Mouse (Mus musculus): ENCODE measurements around the gene Rfxank. TPM values are rescaled to one million over a fixed set of nuclear protein-coding genes. Genes with fewer than 3 reads are reported as not detected.

Rfxank gene
- polyA plus RNA-seq, 1 experiment, result 23.4 TPM

DNA sequence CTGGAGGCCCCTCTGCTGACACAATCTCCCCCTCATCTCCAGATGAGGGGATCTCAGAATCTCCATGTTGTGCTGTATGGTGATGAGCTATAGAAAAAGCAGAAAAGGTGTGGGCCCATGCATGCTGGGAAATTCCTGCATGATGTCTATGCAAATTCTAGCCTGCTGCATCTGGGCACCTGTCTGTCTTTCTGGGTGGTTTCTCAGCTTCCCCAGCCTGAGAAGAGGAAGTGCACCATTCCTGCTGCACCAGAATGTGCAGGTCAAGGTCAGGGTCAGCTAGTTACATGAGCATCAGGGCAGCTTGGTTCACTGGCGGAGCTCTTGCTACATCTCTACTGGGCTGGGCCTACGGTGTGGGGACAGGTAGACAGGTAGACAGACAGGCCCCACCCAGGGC lies 28.5 kb downstream of the Rfxank start:
- no peak for DNase-seq (ENCODE audit: low read depth)

DNA sequence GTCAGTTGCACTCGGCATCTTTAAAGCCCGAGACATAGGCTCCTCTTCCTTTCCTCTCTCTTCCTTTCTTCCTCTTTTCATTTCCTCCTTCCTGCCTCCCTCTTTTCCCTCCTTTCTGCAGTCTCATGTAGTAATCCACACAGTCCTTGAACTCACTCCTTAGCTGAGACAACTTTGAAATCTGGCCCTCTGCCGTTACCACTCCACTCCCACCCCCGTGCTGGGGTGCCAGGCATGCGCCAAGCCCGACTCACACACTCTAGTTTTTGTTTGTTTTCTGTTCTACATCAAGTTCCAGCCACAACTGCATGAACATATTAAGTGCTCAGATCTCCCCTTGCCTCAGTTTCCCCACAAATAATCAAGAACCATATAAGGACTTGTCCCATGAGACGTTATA lies 34.0 kb downstream of the Rfxank start:
- no peak for DNase-seq (ENCODE audit: low read depth)

DNA sequence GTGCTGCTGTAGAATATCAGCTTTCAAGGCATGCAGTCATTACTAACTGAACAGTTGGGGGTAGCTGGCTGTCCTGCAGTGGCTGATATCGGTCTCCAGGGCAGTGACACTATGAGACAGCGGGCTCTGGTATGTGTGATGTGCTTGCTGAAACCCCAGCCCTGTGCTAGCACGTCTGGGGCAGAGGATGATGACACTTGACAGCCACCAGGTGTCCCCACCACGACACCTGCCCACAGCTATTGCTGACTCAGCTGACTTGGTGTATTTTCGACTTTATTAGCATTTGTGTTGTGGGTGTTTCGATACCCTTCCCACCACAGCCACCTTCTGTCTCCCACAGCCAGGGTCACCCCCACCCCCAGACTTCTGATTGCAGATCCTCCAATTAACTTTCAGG lies 34.4 kb downstream of the Rfxank start:
- DNase-seq (ENCODE audit: low read depth), result no peak

DNA sequence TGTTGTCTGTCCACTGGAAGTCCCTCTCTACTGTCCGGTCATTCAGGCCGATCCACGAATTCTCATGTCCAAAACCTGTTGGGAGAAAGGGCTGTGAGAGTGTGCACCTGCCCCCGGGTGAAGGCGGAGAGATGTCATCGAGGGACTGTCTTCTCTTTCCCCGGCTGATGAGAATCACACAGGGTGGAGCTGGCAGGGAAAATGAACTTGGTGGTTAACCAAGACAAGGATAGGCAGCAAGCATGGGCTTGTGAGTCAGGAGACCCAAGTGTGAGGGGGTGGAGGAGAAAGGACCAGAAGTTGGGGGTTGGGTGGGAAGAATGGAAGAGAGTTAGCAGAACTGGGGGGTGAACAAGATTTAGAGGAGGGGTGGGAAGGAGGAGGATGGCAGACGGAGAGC lies 38.7 kb downstream of the Rfxank start:
- DNase-seq (ENCODE audit: low read depth), result no peak

DNA sequence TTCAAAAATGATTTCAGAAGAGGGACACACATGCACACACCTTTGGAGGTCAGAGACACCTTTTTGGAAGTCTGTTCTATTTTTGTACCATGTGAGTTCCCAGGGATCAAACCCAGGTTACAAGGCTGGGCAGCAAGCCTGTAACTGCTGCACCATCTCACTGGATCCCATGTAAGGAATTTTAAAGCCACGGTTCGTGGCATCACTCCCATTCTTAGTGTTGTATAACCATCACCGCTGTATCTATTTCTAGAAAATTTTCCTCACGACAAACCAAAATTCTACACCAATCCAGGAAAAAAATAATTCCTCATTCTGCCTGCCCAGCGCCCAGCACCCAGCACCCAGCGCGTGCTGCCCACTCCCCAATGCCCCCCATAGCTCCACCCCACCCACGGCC lies 39.7 kb downstream of the Rfxank start:
- no peak for DNase-seq (ENCODE audit: low read depth)

DNA sequence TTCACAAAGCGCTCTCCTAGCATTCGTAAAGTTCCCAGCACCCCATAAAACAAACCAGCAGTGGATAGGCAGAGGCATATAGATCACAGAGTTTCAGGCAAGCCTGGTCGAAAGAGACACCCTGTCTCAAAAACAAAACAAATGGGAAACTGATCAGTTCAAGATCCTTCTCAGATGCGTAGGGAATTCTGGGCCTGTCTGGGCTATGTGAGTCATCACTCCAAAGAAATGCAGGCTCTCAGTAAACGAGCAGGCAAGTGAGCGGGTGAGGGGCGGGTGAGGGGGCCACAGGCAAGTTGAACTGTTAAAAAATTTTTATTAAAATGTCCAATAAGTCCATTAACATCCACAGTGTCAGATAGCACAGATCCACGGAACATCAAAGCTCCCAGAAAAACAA lies 46.2 kb downstream of the Rfxank start:
- DNase-seq (ENCODE audit: low read depth), result no peak

DNA sequence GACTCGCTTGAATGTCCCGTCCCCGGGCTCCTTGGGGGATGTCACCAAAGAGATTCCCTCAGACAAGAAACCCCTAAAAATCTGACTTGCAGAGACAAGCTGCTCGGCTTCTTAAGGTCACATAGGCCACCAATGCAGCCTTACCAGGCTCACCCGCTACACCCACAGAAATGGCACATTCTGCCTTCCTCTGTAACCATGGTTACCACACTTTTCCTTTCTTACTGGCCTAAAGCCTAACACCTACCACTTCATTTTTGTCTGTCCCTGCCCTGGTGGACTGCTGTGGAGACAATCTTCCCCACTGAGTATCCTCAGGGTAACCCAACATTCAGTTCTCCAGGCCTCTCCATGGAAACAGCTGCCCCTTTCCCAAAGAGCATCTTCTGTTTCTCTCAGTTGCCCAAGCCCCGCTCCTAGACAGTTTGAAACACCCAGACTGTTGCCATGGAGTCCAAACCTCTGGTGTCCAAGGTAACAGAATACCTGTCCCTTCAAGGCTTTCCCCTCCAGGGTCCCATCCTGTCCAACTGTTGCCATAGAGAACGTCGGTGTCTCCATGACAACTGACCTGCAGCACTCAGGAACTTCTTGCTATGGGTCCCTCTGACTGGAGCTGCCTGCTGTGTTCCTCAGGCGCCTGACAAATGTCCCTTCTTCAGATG lies 49.5 kb downstream of the Rfxank start:
- no peak for DNase-seq (ENCODE audit: low read depth)

DNA sequence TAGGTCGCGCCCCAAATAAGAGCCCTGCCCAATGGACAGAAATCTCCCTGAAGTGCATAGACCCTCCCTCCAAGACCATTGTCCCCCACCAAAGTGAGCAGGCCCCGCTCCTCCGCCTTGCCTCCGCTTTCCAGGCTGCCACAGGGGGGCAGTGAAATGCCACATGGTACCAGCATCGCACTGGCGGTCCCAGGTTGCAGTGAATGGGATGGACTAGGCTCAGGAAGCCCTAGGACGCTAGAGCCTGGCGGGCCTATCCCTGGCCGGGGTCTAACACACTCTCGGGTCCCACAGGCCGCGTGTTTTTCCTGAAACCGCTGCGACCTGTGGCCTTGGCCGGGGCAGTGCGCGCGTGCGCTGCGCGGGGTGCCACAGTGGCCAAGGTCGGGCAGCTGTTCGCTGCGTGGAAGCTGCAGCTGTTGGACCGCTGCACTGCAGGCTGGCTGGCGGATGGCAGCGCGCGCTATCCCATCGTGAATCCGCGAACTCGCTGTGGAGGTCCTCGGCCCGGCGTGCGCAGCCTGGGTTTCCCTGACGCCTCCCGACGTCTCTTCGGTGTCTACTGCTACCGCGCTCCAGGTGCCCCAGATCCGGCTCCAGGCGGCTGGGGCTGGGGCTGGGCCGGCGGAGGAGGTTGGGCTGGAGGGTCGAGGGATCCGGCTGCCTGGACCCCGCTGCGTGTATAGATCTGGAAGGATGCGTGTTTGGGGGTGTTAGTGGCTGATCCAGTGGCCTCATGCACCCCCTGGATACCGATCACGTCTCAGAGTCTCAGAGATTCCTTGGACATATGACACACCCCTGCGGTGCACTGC lies 50.9 kb downstream of the Rfxank start:
- DNase-seq (ENCODE audit: low read depth), result no peak

DNA sequence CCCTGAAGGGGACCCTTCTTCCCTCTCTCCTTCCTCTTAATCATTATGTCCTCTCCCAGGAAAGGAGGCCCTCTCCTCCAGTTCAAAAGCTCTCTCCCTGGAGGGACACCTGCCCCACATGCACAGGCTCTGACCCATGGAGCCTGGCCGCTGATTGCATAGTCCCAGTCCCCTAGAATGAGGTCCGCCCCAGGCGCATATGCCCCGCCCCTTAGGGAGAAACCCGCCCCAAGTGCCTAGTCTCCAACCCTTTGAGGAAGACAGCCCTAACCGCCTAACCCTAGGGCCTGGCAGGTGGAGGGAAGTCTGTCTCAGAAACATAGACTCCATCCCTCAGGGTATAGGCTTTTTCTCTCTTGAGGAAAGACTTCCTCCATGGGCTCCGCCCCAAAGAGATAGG lies 51.7 kb downstream of the Rfxank start:
- no peak for DNase-seq (ENCODE audit: low read depth)

DNA sequence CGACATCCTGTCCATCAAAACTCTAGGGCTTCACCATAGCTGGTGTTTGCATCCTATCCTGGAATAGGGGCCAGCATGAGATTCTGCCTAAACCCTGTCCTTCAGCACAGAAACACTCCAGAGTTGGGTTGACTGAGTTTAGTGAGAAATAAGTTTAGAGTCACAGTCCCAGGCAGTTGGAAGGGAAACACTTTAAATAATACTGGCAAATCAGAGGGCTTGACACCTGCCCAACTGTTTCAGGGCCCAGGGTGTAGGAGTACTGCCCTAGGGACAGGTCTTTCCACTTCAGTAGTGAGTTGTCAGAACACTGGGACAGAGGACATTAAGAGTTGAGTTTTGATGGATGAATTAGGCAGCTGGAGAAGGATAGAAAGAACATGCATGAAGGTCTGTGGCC lies 52.8 kb downstream of the Rfxank start:
- DNase-seq (ENCODE audit: low read depth), result no peak

DNA sequence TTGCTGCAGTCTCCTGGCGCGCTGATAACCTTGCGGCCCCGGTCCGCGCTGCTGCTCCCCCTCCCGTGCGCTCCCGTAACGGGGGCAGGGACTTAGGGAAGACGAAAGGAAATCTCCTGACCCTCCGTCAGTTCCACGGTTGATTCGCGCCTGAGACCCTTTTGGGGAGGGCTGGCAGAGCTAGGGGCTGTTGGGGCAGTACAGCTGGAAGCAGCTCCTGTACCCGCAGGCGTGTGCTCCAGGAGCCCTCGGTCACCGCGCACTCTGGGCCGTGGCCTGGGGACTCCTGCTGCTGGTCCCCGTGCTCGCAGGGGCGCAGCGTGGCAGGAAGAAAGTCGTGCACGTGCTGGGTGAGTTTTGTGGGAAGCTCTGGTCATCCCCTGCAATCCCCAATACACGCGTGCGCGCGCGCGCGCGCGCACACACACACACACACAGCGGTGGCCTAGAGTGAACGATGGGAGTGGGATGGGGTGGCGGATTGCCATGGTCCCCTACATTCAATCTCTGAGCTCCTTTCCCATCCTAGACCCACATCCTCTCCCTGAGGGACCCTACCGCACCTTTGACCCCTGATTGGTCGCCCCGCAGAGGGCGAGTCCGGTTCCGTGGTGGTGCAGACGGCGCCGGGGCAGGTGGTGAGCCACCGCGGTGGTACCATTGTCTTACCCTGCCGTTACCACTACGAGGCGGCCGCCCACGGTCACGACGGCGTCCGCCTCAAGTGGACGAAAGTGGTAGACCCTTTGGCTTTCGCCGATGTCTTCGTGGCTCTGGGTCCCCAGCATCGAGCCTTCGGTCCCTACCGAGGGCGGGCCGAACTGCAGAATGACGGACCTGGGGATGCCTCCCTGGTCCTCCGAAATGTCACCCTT lies 54.5 kb downstream of the Rfxank start:
- DNase-seq (ENCODE audit: low read depth), result no peak

DNA sequence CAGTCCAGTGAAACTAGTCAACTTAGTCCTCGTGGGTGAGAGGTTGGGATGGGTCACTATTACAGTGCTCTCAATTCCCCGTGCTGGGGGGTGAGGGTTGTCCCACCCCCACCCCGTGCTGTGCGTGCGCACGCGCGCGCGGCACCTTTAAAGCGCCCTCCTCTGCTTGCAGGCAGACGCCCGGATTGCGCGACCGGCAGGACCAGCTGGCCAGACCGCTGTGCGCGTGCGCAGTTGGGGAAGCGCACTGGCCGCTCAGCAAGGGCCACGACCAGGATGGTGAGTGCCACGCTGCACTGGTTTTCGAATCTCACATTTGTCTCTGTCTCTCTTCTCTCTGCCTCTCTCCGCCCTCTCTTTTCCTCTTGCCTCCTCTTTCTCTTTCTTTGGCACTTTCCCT lies 55.7 kb downstream of the Rfxank start, which contains the start of gene Hapln4:
Hapln4 (plus strand) TSS at position 173 of the 400 bp plus-strand sequence.
- no peak for DNase-seq (ENCODE audit: low read depth)

DNA sequence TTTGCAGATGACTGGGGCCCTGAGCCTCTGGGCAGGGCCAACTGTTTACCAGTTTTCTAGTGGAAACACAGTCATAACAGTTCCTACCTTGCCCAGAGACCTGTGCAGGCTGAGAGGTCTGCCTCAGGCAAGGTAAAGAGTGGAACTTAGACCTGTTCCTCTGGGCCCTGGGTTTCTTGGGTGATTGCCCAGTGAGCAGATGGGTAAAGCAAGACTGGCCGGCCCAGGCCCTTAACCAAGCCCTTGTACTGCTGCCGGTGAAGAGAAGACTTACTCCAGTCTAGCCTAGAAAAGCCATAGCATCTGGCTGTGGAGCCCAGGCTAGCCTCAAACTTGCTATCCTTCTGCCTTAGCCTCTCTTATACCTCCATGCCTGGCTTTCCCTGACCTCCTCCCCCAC lies 57.0 kb downstream of the Rfxank start:
- no peak for DNase-seq (ENCODE audit: low read depth)

Other genes with a start within 250 kb of the Rfxank start
- 10.3 and 13.0 TPM in 2 replicates for gene Tssk6, start 237.0 kb downstream of the Rfxank start, polyA plus RNA-seq (2012; rRNA removed)
- 106 and 123 TPM in 2 replicates for gene Ndufa13, start 236.6 kb downstream of the Rfxank start, polyA plus RNA-seq (2012; rRNA removed)
- gene Yjefn3, start 236.4 kb downstream of the Rfxank start, polyA plus RNA-seq (2012; rRNA removed), result 3.7 and 4.8 TPM in 2 replicates
- 51.1 and 68.3 TPM in 2 replicates for gene Gatad2a, start 142.8 kb downstream of the Rfxank start, polyA plus RNA-seq (2012; rRNA removed)
- gene Mau2, start 96.4 kb downstream of the Rfxank start, polyA plus RNA-seq (2012; rRNA removed), result 64.8 and 71.9 TPM in 2 replicates
- gene Sugp1, start 96.3 kb downstream of the Rfxank start, polyA plus RNA-seq (2012; rRNA removed), result 11.2 and 11.8 TPM in 2 replicates
- 1.1 and 2.1 TPM in 2 replicates for gene Tm6sf2, start 66.2 kb downstream of the Rfxank start, polyA plus RNA-seq (2012; rRNA removed)
- gene Hapln4, start 55.7 kb downstream of the Rfxank start, polyA plus RNA-seq (2012; rRNA removed), result 0.09 and 0.14 TPM in 2 replicates
- gene Ncan, start 18.3 kb downstream of the Rfxank start, polyA plus RNA-seq (2012; rRNA removed), result 0.32 and 1.6 TPM in 2 replicates
- gene Nr2c2ap, start 7.8 kb downstream of the Rfxank start, polyA plus RNA-seq (2012; rRNA removed), result 16.6 and 20.4 TPM in 2 replicates
- 80.1 and 103 TPM in 2 replicates for gene Borcs8, start 345 bp upstream of the Rfxank start, polyA plus RNA-seq (2012; rRNA removed)
- gene Mef2b, start 557 bp upstream of the Rfxank start, polyA plus RNA-seq (2012; rRNA removed), result 0.08 and 0.36 TPM in 2 replicates
- 73.5 and 96.4 TPM in 2 replicates for gene Tmem161a, start 33.2 kb upstream of the Rfxank start, polyA plus RNA-seq (2012; rRNA removed)
- gene Slc25a42, start 73.2 kb upstream of the Rfxank start, polyA plus RNA-seq (2012; rRNA removed), result 33.9 and 43.1 TPM in 2 replicates
- 31.4 and 42.5 TPM in 2 replicates for gene Sugp2, start 95.1 kb upstream of the Rfxank start, polyA plus RNA-seq (2012; rRNA removed)
- gene Armc6, start 95.3 kb upstream of the Rfxank start, polyA plus RNA-seq (2012; rRNA removed), result 12.0 and 14.1 TPM in 2 replicates
- gene Homer3, start 143.7 kb upstream of the Rfxank start, polyA plus RNA-seq (2012; rRNA removed), result 55.2 and 64.2 TPM in 2 replicates
- 54.0 and 54.2 TPM in 2 replicates for gene Ddx49, start 163.3 kb upstream of the Rfxank start, polyA plus RNA-seq (2012; rRNA removed)
- 491 and 497 TPM in 2 replicates for gene Cope, start 163.4 kb upstream of the Rfxank start, polyA plus RNA-seq (2012; rRNA removed)
- gene Cers1, start 176.6 kb upstream of the Rfxank start, polyA plus RNA-seq (2012; rRNA removed), result 0.86 and 1.9 TPM in 2 replicates
- 0.43 TPM in 1 of 2 replicates, not detected in the other for gene Gdf1, start 190.7 kb upstream of the Rfxank start, polyA plus RNA-seq (2012; rRNA removed)
- 20.1 and 34.5 TPM in 2 replicates for gene Upf1, start 214.1 kb upstream of the Rfxank start, polyA plus RNA-seq (2012; rRNA removed)
- gene Comp, start 234.4 kb upstream of the Rfxank start, polyA plus RNA-seq (2012; rRNA removed), result 1.7 and 4.6 TPM in 2 replicates